Mouse (Mus musculus) central nervous system, embryonic 11.5 days (tissue): ENCODE data around the gene Cbx3. TPM values are rescaled to one million over a fixed set of nuclear protein-coding genes. Genes with fewer than 3 reads are reported as not detected.

ENCODE experiments used
- polyA plus RNA-seq: library from polyadenylated mRNA; depleted of rRNA; stranded (reverse); fragments of >200 nt; gene quantifications from 2 replicates; pipeline ENCODE4 v1.2.3, GENCODE M21; 2012; rRNA removed

Cbx3 gene
- 264 and 320 TPM in 2 replicates for polyA plus RNA-seq

DNA sequence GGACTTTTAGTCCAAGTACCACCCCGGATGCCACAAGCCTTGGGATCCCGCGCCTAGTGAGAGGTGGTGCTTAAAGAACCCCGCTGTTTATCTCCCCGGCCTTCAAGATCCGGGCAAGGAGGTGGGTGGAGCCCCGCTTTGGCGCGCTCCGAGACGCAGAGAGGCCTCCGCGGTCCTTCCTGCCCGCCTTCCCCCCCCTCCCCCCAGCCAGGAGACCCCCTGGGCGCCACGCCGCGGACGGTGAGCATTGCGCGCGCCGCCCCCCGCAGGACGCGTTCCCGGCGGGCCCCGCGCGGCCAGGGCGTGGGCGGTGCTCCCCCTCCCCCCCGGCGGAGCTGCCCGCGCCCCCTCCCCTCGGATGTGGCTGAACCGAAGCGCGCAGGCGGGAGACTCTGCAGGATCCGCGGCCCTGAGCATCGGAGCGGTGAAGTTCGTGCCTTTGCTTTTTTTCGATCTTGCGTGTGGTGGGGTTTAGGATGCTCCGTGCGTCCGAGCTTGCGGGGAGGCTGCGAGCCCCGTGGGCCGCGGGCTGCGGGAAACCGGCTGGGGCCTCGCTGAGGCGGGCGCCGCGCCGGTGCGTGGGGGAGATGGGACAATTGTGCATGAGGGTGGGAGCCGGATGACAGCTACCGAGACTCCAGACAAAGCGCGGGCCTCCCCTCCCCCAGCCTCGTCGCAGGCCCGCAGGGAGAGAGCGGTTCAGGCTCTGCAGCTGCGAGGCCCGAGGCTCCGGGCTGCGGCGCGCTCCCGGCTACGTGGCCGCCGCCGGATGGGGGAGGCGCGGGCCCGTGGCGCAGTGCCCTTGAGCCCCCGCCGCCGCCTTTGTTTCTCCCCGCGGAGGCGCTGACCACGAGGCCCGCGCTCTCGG is at the start of gene Cbx3:
TSS of gene Cbx3 (plus strand) at position 50 of the 868 bp plus-strand sequence.

DNA sequence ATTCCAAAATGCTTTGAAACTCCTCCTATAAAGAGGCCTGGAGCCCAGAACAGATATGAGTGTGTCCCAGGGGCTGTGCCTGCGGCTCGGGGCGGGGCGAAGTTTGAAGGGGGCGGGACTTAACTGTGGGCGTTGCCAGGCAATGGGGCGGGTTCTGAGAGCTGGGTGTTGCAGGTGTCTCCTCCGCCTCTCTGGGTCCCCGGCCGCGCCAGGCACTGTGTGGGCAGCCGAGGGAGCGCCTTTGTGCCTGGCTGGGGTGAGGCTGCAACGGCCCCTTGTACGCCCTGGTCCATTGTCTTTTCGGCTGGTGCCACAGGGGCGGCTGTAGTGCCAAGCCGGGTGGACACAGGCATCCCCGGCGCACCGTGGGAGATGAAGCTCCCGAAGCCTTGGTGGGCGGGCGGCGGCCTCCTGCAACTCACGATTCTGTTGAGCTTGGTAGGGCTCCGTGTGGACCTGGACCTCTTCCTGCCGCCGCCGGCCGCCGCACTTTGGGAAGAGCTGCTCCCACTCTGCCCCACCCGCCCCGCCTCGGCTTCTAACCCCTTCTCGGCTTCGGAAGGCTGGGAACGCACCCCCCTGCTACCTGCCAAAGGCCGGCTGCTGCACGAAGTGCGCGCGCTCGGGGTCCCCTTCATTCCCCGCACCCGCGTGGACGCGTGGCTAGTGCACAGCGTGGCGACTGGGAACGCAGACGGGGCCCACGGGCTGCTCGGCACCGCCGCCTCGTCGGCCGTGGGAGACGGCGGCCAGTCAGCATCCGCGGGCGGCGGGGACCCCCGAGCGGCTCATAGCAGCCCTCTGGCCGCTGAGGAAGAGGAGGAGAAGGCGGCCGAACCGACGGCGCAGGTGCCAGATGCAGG is 37.4 kb upstream of the Cbx3 start, which contains the start of gene Nfe2l3:
TSS of gene Nfe2l3 (plus strand) at position 136 of the 863 bp plus-strand sequence.

GRCm38 (mm10) chr6:51469715-51470310 is 347 bp upstream of the Cbx3 start, which contains the start of gene Hnrnpa2b1:
Hnrnpa2b1 (minus strand) TSS chr6:51469894.

DNA sequence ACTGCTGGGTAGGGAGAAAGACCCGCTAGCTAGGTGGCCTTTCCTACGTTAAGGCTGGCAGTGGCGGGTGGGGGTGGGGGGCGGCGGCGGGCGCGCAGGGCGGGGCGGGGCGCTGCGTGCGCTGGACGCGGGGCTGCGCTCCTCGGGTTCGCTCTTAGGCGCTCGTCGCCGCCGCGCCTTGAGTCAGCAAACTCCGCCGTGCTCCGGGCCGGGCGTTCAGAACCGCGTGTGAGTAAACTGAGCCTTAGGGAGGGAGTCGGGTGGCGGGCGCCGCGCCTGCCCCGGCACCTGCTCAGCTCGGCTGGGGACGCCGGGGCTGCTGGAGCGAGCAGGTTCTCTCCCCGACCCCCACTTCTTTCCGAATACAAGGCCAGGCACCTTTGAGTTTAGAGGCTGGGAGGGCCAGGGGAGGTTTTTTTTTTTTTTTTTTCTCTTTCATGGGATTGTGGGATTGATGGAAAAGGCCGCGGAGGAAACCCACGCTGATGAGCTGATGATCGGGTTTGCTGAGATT is 53.7 kb downstream of the Cbx3 start, which contains the start of gene Snx10:
TSS of gene Snx10 (plus strand) at position 95 of the 514 bp plus-strand sequence.

Other genes with a start within 250 kb of the Cbx3 start
- gene Nfe2l3, start 37.7 kb upstream of the Cbx3 start, polyA plus RNA-seq = 2.0 and 3.4 TPM in 2 replicates
- gene Hnrnpa2b1, start 466 bp upstream of the Cbx3 start, polyA plus RNA-seq = 2,235 and 2,651 TPM in 2 replicates
- 15.5 and 16.6 TPM in 2 replicates for gene Snx10, start 53.5 kb downstream of the Cbx3 start, polyA plus RNA-seq